Mouse (Mus musculus): Measurements from ENCODE around the gene Atic. TPM values are rescaled to one million over a fixed set of nuclear protein-coding genes. Genes with fewer than 3 reads are reported as not detected.

The Atic gene
- total RNA-seq, 2 experiments from 2014 or later: 43.6 to 48.1 TPM

DNA sequence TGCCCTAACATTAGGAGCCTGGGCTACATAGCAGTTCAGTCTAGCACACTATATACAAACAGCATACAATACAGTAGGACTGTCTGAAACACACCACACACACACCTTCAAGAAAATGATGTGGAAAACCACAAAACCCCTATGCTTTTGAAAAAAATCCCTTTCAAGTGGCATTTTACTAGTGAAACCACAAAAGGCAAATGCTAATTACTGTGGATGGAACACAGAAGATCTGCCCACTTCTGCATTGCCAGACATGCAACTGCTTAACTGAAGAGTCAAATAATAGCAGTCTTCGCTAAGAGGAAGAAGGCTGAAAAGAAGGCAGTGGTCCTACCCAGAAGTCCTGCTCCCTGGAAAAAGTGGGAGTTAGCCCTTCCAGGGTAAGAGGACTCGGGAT is 37.3 kb downstream of the Atic start:
- DNase-seq: no peak

DNA sequence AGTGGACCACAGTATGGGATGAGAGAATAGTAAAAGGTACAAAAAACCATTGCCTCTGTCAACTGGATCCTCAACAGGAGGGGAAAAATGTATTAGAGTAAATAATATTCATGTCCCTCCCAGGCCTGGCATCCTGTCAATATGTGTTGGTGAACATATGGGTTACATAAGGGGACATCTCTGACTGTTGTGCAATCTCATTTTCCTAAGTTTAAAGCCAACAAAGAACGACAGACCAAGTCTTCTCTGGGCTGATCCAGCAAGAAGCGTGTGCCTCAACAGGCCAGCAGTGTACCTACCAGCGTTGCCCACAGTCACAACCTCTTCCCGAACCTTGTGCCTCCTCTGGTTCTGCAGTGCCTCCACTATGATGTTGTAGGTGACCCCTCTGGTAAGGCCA is 38.4 kb downstream of the Atic start:
- no peak for DNase-seq

DNA sequence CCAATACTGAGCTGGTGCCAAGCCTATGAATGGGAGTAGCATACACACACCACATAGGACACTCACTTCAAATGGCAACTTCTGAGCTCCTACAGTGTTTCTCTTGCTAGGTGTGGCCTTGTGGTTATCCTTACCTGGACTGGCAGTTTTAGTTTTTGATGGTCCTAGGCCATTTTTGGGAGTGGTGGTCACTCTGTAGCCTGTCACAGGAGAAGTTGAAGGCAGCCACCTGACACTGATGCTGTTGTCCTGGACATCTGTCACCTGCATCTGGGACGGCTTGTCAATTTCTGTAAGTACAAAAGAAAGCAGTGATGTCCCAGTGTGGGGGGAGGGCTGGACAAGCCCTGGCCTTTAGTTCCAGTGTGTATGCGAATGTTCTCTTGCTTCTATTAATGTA is 48.8 kb downstream of the Atic start:
- DNase-seq: no peak

DNA sequence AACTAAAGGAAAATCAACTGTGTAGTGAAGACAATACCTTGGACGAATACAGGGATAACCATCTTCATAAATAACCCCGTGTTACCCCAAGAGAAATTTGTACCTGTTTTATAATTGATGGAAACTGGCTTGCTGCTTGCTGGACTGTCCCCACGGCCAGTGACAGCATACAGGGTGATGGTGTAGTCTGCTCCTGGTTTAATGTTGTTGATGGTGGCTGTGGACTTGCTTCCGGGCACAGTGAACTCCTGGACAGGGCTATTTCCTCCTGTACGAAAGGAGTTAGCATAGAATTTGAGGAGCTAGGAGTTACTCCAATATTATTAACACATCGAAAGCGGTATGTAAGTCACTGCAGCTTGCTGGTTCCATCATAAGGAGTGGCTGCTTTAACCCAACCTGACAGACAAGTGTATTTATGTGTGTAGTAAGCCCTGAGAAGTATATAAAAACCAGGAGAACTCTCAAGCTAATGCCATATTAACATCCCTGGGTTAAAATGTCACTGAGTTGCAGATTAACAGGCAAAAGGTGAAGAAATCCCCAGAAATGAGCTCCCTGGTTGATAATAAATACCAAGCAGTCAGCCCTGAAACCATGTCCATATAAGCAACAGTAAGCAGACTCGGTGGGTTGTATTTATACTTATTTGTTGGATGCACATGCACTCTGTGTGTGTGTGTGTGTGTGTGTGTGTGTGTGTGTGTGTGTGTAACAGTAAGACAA is 49.8 kb downstream of the Atic start:
- DNase-seq: no peak

DNA sequence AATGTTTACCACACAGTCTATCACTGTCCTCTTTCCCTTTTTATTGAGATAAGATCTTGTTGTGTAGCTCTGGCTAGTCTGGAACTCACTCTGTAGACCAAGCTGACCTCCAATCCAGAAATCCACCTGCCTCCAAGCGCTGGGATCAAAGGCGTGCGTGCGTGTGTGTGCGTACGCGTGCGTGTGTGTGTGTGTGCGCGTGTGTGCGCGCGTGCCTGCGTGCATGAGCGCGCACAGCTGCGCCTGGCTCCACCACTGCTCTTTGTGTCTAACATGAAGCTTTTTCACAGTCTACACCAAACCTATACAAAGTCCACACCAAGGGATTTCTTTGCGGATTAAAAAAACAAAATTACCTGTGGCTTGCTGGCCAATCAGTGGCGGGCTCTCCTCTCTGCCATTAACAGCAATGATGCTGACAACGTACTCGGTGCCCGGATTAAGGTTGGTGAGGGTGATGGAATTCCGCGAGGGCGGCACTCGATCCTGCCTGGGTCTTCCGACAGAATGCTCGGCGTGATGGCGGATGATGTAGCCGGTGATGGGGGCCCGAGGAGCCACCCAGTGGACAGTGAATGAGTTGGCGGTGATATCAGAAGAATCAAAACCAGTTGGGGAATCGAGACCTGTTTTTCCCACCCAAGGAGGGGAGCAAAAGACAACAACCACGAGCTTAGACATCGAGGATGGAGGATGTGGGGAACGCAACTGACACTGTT is 52.3 kb downstream of the Atic start:
- no peak for DNase-seq

DNA sequence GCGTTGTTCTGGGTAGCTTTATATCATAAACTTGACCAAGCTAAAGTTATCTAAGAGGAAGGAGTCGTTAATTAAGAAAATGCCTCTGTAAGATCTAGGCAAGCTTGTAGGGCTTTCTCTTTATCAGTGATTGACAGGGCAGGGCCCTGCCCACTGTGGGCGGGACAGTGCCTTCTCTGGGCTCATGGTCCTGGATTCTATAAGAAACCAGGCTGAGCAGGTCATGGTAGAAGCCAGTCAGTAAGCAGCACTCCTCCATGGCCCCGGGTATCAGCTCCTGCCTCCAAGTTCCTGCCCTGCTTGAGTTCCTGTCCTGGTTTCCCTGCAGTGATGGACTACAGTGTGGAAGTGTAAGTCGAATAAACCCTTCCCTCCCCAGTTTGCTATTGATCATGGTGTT is 53.0 kb downstream of the Atic start:
- DNase-seq: no peak

DNA sequence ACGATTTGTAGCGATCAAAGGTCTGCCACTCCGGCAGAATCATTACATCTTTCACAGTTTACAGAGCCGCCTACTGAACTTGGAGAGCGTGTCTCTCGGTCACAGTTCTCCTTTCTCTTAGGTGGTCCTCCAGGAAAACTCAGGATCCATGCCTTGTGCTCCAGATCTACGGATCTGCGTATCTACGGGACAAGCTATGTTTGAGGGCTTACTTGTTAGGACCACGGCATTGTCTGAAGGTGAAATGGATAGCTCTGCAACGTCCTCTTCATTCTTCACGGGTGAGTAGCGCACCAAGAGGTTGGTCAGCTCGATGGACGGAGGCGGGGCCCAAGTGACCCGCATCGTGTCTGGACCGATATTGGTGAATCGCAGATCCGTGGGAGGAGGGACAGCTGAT is 55.3 kb downstream of the Atic start:
- DNase-seq: no peak

DNA sequence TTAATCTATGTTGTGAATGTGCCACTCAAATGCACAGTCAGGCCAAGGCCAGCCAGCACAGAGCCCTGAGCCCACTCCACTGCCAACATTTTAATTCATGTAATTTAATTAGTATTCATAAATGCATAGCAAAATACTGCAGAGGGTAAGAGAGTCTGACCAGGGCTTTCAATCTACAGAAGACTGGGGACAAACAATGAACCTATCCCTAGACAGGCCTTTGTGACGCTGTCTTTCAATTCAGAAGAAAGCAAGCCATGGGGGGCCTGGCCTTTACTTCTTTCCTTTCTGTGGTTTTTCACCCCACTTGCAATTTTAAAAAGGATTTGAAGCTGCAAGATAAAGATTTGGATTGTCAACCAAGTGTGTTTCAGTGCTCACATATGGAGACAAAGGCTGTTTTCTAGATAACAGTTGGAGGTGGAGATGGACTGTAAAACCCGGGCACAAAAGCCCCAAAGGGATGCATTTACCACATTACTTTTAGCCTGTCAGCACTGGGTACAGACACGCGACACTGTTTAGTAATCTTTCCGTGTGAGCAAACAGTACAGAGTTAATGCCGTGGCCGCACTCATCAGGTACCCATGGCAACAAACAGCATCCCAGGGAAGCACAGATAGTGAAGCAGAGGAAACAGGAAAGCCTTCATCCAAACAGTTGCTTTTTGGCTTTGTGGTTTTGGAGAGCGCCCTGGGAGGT is 57.7 kb downstream of the Atic start:
- no peak for DNase-seq

DNA sequence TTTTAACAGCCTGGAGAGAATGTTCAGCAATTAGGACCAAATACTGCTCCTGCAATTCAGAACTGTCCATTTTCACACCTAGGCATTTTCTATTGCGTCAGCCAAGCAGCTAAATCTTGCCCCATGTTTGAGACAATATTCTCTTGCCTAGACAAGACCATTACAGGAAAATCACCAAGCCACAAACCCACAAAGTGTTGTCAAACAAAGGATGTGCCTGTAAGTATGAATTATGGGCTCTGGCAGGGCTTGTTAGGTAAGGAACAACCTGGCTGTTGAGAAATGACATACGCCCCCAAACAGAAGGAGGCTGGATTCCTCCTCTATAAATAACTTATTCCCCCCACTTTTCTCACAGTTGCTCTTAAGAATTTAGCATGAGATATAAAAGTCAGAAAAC is 64.6 kb downstream of the Atic start:
- no peak for DNase-seq

DNA sequence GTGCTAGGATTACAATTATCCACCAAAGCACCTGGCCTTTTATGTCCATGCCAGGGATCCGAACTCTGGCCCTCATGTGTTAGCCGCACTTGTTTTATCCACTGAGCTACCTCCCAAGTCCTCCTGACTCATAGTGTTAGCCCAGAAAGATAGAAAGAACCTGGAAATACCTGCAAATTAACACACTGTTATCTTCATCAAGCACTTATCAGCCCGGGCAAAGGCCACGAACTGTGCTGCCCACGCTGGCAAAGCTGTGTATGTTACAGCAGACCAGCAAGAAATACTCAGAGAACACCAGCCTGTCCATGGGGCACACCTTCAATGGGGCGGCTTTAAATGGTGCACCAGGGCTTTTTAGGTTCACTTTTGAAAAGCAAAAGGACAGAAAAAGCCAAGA is 66.7 kb downstream of the Atic start:
- no peak for DNase-seq

Other genes starting within 250 kb of the Atic start
- under 1 TPM in 1 of 2 experiments, not detected in 1; 0.03 TPM for gene Abca12, start 142.2 kb upstream of the Atic start, total RNA-seq (2021)
- 100 to 1,000 TPM; 329 to 502 TPM for gene Fn1, start 96.0 kb downstream of the Atic start, total RNA-seq (2021)

Data from adrenal gland, postnatal 10 days (tissue).